Mouse (Mus musculus): ENCODE results near the gene BC024063.
"Not testable (repeated sequence)": the region's sequence is repeated elsewhere in the genome, so short reads cannot be mapped to it uniquely, and the experiment has no call there.

BC024063 gene

DNA sequence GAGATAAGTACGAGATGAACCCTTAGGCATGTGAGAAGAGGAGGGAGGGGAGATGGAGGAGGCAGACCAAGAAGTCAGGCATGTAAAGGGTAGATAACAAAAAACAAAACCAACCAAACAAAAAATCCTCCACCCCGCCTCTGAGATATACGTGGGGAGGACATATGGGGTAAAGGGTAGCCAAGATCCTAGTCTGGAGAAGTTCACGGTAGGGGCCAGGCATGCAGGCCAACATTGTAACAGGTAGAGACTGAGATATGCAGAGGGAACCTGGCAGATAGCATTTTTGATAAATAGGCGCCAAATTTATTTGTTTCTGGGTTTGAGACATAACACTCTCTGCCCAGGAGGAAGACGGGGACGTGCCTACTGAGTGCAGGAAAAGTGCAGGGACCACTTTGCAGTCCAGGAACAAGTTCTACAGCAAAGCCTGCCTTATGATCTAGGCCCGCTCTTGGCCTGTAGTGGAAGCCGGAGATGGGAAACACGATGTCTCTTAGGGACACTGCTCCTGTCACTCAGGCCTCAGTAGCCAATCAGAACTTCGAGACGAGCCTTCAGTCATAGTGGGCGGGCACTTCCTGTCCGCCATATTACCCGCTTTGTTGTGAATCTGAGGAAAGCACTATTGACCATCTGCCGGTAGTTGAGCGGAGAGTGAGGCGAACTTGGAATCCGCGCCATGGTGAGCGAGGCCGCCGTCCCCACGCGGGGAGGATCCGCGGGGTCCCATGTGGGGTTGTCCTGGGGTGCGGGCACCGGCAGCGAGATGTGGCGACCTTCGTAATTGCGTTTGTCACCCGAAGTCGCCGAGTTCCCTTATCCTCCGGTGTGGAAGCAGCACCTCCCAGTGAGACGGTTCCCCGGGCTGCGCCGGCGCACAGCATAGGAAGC lies at the start of gene BC024063:
TSS of gene BC024063 (plus strand) at position 626 of the 894 bp plus-strand sequence.
- DNase-seq: peak; percentile 66

DNA sequence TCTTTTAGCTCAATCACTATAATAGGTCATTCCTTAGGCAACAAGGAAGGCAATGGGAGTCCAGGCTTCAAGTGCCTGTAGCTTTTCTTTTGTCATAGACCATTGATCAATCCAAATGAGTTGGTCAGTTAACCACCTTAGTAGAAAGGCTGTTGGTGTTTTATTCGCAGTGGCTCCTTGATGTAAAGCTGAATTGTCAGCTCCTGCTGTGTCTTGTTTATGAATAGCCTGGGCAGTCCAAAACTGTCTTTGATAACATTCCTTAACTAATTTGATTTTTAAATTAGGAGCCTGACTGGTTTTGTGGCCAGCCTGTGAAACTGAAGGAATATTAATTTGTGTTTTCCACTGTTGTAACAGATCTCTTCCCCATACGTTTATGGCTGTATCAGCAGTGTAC lies 41.0 kb upstream of the BC024063 start:
- no peak for DNase-seq

DNA sequence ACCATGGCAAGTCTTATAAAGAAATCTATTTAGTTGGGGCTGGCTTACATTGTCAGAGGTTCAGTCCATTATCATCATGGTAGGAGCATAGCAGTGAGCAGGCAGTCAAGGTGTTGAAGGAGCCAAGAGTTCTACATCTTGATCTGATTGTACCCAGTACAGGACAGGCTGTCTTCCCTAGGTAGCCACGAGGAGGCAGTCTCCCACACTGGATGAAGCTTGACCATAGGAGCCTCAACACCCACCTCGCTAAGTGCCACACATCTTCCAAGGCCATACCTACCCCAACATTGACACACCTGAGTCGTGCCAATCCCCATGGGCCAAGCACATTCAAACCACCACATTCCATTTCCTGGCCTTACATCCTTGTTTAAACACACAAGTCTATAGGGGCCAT lies 36.5 kb upstream of the BC024063 start:
- no peak for DNase-seq

DNA sequence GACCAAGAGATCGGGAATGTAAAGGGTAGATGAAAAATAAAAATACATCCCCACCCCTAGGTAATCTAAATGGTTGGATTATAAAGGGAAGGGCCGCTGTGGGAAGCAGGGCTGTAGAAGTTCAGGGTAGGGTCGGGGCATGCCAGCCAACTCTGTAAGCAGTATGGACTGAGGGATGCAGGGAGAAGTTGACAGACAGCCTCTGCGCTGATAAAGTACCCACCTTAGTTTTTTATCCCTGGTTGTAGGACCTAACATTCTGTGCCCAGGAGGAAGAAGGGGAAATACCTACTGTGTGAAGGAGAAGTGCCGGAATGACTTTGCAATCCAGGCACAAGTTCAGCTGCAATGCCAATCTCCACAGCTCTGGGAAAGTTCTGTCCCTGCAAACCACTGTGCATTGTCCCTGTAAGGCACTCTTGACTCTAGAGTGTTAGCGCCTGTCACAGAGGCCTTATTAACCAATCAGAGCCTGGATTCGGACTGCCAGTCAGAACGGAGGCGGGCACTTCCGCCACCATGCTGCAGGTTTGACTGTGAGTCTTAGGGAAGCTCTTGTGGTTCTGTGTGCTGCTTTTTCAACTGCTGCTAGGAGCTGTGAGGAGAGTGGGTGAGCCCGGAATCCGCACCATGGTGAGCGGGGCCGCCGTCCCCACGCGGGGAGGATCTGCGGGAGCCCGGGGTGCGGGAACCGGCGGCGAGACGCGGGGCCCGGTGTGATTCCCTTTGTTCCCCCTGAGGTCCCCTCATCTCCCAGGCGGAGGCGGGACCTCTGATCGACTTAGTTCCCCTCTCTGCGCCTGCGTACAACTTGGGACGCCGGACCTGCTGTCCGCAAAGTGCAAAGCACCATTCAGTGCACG lies 35.3 kb upstream of the BC024063 start, which contains the start of gene Zfp873:
TSS of gene Zfp873 (plus strand) at position 527 of the 863 bp plus-strand sequence.
- DNase-seq: peak; percentile 95

DNA sequence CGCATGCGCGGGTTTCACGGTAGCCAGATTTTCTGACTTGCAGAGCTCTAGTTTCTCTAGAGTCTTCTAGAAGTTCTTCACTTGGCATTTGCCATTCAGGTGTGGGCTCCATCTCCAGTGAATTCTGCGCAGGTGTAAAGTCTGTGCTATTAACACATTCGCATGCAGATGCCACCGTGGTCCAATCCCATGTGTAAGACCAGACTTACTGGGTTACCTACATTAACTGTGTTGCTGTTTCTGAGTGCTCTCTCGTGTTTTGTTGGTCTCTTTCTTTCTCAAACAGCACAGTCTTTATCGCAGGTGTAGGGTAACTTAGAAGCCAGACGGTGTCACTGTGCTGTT lies 34.7 kb upstream of the BC024063 start:
- DNase-seq: not testable (repeated sequence)

DNA sequence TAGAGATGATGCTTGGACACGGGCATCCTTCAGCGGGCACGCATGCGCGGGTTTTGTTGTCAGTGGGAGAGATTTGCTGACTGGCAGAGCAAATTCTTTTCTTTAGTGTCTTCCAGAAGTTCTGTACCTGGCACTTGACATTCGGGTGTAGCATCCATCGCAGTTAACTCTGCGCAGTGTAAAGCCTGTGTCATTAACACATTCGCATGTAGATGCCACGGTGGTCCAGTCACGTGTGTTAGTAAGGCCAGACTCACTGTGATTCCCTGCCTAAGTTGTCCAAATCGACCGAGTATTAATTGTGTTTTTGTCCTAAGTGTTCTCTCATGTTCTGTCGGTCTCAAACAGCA lies 444 bp downstream of the BC024063 start:
- DNase-seq: peak; percentile 6

DNA sequence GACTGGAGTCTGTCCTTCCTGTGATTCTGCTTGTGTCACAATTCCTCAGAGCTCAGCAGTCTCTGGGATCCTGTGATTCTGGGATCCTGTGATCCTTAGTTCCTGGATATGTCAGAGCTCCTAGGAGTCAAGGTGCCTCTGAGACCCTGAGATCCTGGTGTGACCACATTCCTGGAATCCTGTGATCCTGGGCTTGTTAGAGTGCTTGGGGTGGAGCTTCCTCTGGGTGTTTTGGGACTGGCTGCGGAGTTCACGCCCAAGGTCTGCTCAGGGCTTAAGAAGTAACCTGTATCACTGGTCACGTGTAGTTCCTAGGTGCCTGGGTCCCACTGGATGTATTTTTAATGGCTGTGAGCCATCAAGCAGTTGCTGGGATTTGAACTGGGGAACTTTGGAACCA lies 34.1 kb downstream of the BC024063 start:
- DNase-seq: no peak

DNA sequence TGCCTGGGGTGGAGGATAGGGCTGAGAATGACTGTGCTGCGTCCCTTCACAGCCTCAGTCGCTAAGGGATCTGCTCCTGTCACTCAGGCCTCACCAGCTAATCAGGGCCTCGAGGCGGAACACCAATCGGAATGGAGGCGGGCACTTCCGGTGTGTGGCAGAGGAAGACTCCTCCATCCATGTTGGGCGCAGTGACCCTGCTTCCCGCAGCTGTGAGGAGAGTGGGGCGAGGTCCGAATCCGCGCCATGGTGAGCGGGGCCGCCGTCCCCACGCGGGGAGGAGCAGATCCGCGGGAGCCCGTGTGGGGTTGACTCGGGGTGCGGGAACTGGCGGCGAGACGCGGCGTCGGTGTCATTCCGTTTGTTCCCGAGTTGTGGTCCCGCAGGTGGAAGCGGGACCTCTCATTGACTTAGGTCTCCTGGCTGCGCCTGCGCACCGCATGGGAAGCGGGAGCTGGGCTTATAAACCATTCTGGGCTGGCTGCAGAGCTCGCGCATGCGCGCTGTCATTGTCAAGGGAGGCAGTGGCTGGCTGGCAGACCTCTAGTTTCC lies 44.8 kb downstream of the BC024063 start, which contains the start of gene AU041133:
TSS of gene AU041133 (plus strand) at position 164 of the 552 bp plus-strand sequence.
- peak; percentile 88 for DNase-seq

DNA sequence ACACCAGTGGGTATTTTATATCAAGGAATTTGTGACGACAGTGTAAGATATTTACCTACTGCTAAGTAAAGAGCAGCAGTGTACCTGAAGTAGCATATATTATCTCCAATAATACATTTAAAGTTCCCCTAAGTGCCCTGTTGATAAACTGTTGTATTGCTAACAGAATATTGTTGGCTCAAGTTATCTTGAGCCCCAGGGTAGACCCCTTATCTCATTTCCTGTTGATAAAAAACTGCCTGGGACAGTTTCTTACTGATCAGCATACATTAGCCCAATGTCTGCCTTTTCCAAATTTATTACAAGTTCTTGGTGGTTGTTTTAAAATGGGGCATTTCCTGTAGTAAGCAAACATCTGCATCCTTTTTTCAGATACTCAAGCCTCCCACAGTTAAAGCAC lies 62.1 kb downstream of the BC024063 start:
- no peak for DNase-seq

DNA sequence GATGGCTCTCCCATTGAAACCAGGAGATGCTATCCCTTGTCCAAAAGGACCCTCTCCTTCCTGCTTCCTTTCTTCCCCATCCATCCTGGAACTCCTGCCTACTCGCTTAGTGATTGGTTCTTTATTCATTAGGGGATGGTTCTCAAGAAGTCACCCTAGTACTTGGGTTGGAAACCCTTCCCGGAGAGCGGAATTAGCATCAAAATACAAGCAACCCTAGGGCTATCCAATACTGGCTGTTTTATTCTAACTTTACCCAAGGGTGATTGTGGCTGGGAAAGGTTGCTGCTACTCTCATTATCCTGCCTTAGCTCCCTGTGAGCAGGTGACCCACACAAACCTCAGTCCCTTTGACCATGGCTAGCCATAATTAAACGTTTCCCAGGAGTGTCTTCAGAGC lies 64.4 kb downstream of the BC024063 start:
- DNase-seq: no peak

All from thymus, postnatal 4 days (tissue).